Mouse (Mus musculus): ENCODE results near the gene Cavin1. TPM values are rescaled to one million over a fixed set of nuclear protein-coding genes. Genes with fewer than 3 reads are reported as not detected.
"Not testable (repeated sequence)": the region's sequence is repeated elsewhere in the genome, so short reads cannot be mapped to it uniquely, and the experiment has no call there.

The Cavin1 gene
- under 1 TPM in 2 of 3 experiments, not detected in 1; 0.09 to 0.26 TPM for polyA plus RNA-seq (2017; shearing (Covaris generic))

- ATAC-seq: no peak
Measured at GRCm38 (mm10) chr11:100970557-100970937, at the start of gene Cavin1. Cavin1 (minus strand) TSS chr11:100970887.

- ATAC-seq: no peak
Measured at GRCm38 (mm10) chr11:101011641-101012040, 41.0 kb upstream of the Cavin1 start.

- peak; percentile 17 for ATAC-seq
Measured at GRCm38 (mm10) chr11:101009888-101010784, 39.4 kb upstream of the Cavin1 start.

GRCm38 (mm10) chr11:101009046-101009887 is 38.6 kb upstream of the Cavin1 start, which contains the start of gene Atp6v0a1:
Atp6v0a1 (plus strand) TSS chr11:101009452.
- ATAC-seq: peak; percentile 88

- ATAC-seq: peak; percentile 83
Measured at GRCm38 (mm10) chr11:101008206-101009045, 37.7 kb upstream of the Cavin1 start.

GRCm38 (mm10) chr11:101003025-101003685 is 32.5 kb upstream of the Cavin1 start:
- no peak for ATAC-seq

- ATAC-seq: not testable (repeated sequence)
Measured at GRCm38 (mm10) chr11:101001875-101002552, 31.3 kb upstream of the Cavin1 start.

- no peak for ATAC-seq
Measured at GRCm38 (mm10) chr11:100999254-100999653, 28.6 kb upstream of the Cavin1 start.

GRCm38 (mm10) chr11:100998836-100999235 is 28.1 kb upstream of the Cavin1 start:
- no peak for ATAC-seq

- no peak for ATAC-seq
Measured at GRCm38 (mm10) chr11:100996501-100996900, 25.8 kb upstream of the Cavin1 start.

GRCm38 (mm10) chr11:100994655-100995054 is 24.0 kb upstream of the Cavin1 start:
- ATAC-seq: no peak

GRCm38 (mm10) chr11:100994233-100994632 is 23.5 kb upstream of the Cavin1 start:
- no peak for ATAC-seq

- ATAC-seq: no peak
Measured at GRCm38 (mm10) chr11:100993437-100993836, 22.8 kb upstream of the Cavin1 start.

GRCm38 (mm10) chr11:100991027-100991534 is 20.4 kb upstream of the Cavin1 start:
- ATAC-seq: no peak

GRCm38 (mm10) chr11:100989666-100990065 is 19.0 kb upstream of the Cavin1 start:
- ATAC-seq: no peak

GRCm38 (mm10) chr11:100988674-100989073 is 18.0 kb upstream of the Cavin1 start:
- no peak for ATAC-seq

GRCm38 (mm10) chr11:100985607-100986006 is 14.9 kb upstream of the Cavin1 start:
- ATAC-seq: no peak

- ATAC-seq: no peak
Measured at GRCm38 (mm10) chr11:100983778-100984131, 13.1 kb upstream of the Cavin1 start.

- peak; percentile 54 for ATAC-seq
Measured at GRCm38 (mm10) chr11:100983125-100983777, 12.6 kb upstream of the Cavin1 start.

GRCm38 (mm10) chr11:100982087-100982486 is 11.4 kb upstream of the Cavin1 start:
- no peak for ATAC-seq

Data from inflammation-experienced regulatory T-cells, adult 6 months (primary cell).